ENCODE assay signal across 13 mouse cellular contexts in genomic region chr17:26544319-26544963, GRCm38 (mm10). TPM values are rescaled to one million over a fixed set of nuclear protein-coding genes. Genes with fewer than 3 reads are reported as not detected.
DNase-seq lines count a peak whose midpoint lies in the region; ATAC-seq and TF ChIP-seq lines count a peak whose summit lies in the region.
"Had no signal": no experiment of that assay in that cellular context is flagged by ENCODE, and none has a peak within 500 bp of the region (broad histone marks: within the 10 kb centered on the region; RNA-seq: fewer than 3 reads in every experiment).

No protein-coding gene starts in this region.

- TF ChIP-seq POLR2A in lung, adult 2 months (IDR thresholded peaks at IDR 0.05; ENCODE audit: borderline replicate concordance, extremely low read depth, low read depth, low read length): no peak

- H3K9ac ChIP-seq in heart, embryonic 11.5 days (ENCODE audit: low read depth, low read length): 0 out of 2 replicates have a peak overlapping the region, but pooled peaks have one; percentile 24
- no peak overlapping the region for H3K9ac ChIP-seq in lung, embryonic 15.5 days
- H3K9ac ChIP-seq in hindbrain, postnatal 0 days (replicated peaks; ENCODE audit: low read length): no peak overlapping the region
- H3K9ac ChIP-seq: midbrain, embryonic 15.5 days; neural tube, embryonic 12.5 days had no signal

- no peak overlapping the region for H3K4me2 ChIP-seq in heart, embryonic 11.5 days
- no peak overlapping the region for H3K4me2 ChIP-seq in lung, embryonic 15.5 days
- H3K4me2 ChIP-seq in hindbrain, postnatal 0 days (ENCODE audit: low read depth, low read length): no peak overlapping the region
- H3K4me2 ChIP-seq: midbrain, embryonic 15.5 days; neural tube, embryonic 12.5 days had no signal

- H3K9me3 ChIP-seq in heart, embryonic 11.5 days (replicated peaks; ENCODE audit: control insufficient read depth, low read length): no peaks in the 10 kb centered on the region
- no peaks in the 10 kb centered on the region for H3K9me3 ChIP-seq in lung, embryonic 15.5 days
- no peaks in the 10 kb centered on the region for H3K9me3 ChIP-seq in hindbrain, postnatal 0 days (ENCODE audit: low read length)
- H3K9me3 ChIP-seq: hindbrain, embryonic 10.5 days; midbrain, embryonic 15.5 days; neural tube, embryonic 12.5 days had no signal

- ATAC-seq in heart, embryonic 11.5 days (replicated peaks; ENCODE audit: insufficient number of reproducible peaks, low FRiP score, low TSS enrichment): no peak
- ATAC-seq in lung, embryonic 15.5 days (ENCODE audit: borderline replicate concordance, extremely low read depth, low FRiP score, low TSS enrichment): no peak
- ATAC-seq in megakaryocyte progenitor cell, adult 5-6 weeks (replicated peaks; ENCODE audit: poor library complexity): peak; percentile 80
- ATAC-seq in hindbrain, postnatal 0 days: no peak
- ATAC-seq: midbrain, embryonic 15.5 days had no signal

- DNase-seq in heart, postnatal 25 days (ENCODE audit: low spot score): no peak
- no peak for DNase-seq in lung, adult 2 months
- peak; percentile 42 for DNase-seq in NIH3T3 (ENCODE audit: low read depth)
- no peak for DNase-seq in c-Kit-positive CD71-positive TER-119-positive erythroid progenitor cells, embryonic 14.5 days (ENCODE audit: low spot score)
- no peak for DNase-seq in hindbrain, postnatal 0 days (ENCODE audit: low spot score)
- DNase-seq: cerebellum, adult 8-10 months; kidney, postnatal 14 days had no signal

- peaks cover 15% of the 10 kb centered on the region for H3K4me1 ChIP-seq in heart, embryonic 11.5 days (ENCODE audit: control insufficient read depth, insufficient read depth, low read length)
- H3K4me1 ChIP-seq in lung, embryonic 15.5 days: peaks cover 27% of the 10 kb centered on the region
- peaks cover 7% of the 10 kb centered on the region for H3K4me1 ChIP-seq in lung, adult 2 months (ENCODE audit: control insufficient read depth, insufficient read depth, low read length)
- H3K4me1 ChIP-seq in hindbrain, postnatal 0 days (ENCODE audit: insufficient read depth, low read length): no peaks in the 10 kb centered on the region; the same call in 1 of the 2 replicates
- H3K4me1 ChIP-seq: midbrain, embryonic 15.5 days had no signal

- intact Hi-C loops in heart, postnatal 25 days (cut with DNase I): no loop called here

- no peak overlapping the region for H3K4me3 ChIP-seq in heart, embryonic 11.5 days (ENCODE audit: low read depth, low read length)
- H3K4me3 ChIP-seq in lung, embryonic 15.5 days: no peak overlapping the region
- no peak overlapping the region for H3K4me3 ChIP-seq in lung, adult 2 months (replicated peaks; ENCODE audit: extremely low read depth, low read depth, low read length)
- H3K4me3 ChIP-seq in hindbrain, postnatal 0 days (ENCODE audit: low read length): no peak overlapping the region
- H3K4me3 ChIP-seq: hindbrain, embryonic 10.5 days; midbrain, embryonic 15.5 days; neural tube, embryonic 12.5 days had no signal

- H3K27ac ChIP-seq in heart, embryonic 11.5 days (ENCODE audit: low read depth, low read length): no peak overlapping the region
- H3K27ac ChIP-seq in lung, embryonic 15.5 days: peak overlapping the region; percentile 53
- H3K27ac ChIP-seq in hindbrain, postnatal 0 days: no peak overlapping the region
- H3K27ac ChIP-seq: hindbrain, embryonic 10.5 days; midbrain, embryonic 15.5 days; neural tube, embryonic 12.5 days had no signal

- H3K27me3 ChIP-seq in heart, embryonic 11.5 days (ENCODE audit: control insufficient read depth, insufficient read depth, low read length): no peaks in the 10 kb centered on the region
- H3K27me3 ChIP-seq in lung, embryonic 15.5 days: no peaks in the 10 kb centered on the region
- H3K27me3 ChIP-seq in hindbrain, postnatal 0 days (ENCODE audit: insufficient read depth, low read length): no peaks in the 10 kb centered on the region
- H3K27me3 ChIP-seq: midbrain, embryonic 15.5 days had no signal

- 60% methylated on average over 8 of the region's 8 CpGs for WGBS in heart, embryonic 11.5 days (ENCODE audit: insufficient replicate concordance)
- WGBS in lung, embryonic 15.5 days: 48% methylated on average over 8 of the region's 8 CpGs
- 36% methylated on average over 8 of the region's 8 CpGs for WGBS in lung, adult 2 months
- 78% methylated on average over 8 of the region's 8 CpGs for WGBS in hindbrain, postnatal 0 days

- no peak for TF ChIP-seq CTCF in lung, adult 2 months (IDR thresholded peaks at IDR 0.05; ENCODE audit: insufficient read depth, low read length)
- TF ChIP-seq CTCF in hindbrain, postnatal 0 days (IDR thresholded peaks at IDR 0.05; ENCODE audit: low read depth): no peak

- no peaks in the 10 kb centered on the region for H3K36me3 ChIP-seq in heart, embryonic 11.5 days (ENCODE audit: control insufficient read depth, insufficient read depth, low read length)
- no peaks in the 10 kb centered on the region for H3K36me3 ChIP-seq in lung, embryonic 15.5 days
- no peaks in the 10 kb centered on the region for H3K36me3 ChIP-seq in hindbrain, postnatal 0 days (ENCODE audit: insufficient read depth, low read length)
- H3K36me3 ChIP-seq: hindbrain, embryonic 10.5 days; midbrain, embryonic 15.5 days; neural tube, embryonic 12.5 days had no signal

RNA-seq across cellular contexts. Expression of gene Ergic1, which starts 16.8 kb away (rescaled TPM):
- polyA plus RNA-seq in heart, embryonic 11.5 days (2014; fragmentation: Nextera tagmentation; extraction: Ambion mirVana): 147 TPM in 2 replicates
- total RNA-seq in heart, postnatal 25 days (2021): 10 to 100 TPM; 54.2 to 58.4 TPM
- 97.3 and 102 TPM in 2 replicates for polyA plus RNA-seq in lung, embryonic 15.5 days (2015; fragmentation: Nextera tagmentation; extraction: Ambion mirVana)
- 86.3 and 93.3 TPM in 2 replicates for polyA plus RNA-seq in lung, adult 2 months (2012; rRNA removed)
- 99.7 and 123 TPM in 2 replicates for total RNA-seq in megakaryocyte progenitor cell, adult 5-6 weeks (2015)
- 42.2 and 48.3 TPM in 2 replicates for total RNA-seq in megakaryocyte progenitor cell, adult 5-6 weeks (2017)
- total RNA-seq in hindbrain, postnatal 0 days (2014; rRNA removed): 235 and 250 TPM in 2 replicates
- polyA plus RNA-seq in hindbrain, postnatal 0 days (2015; fragmentation: Nextera tagmentation; extraction: Ambion mirVana): 81.2 and 93.5 TPM in 2 replicates

RNA-seq across cellular contexts. Expression of gene Dusp1, which starts 17.5 kb away (rescaled TPM):
- 30.0 and 33.9 TPM in 2 replicates for polyA plus RNA-seq in heart, embryonic 11.5 days (2014; fragmentation: Nextera tagmentation; extraction: Ambion mirVana)
- total RNA-seq in heart, postnatal 25 days (2021): 10 to 100 TPM; 44.8 to 66.4 TPM
- 23.1 and 25.9 TPM in 2 replicates for polyA plus RNA-seq in lung, embryonic 15.5 days (2015; fragmentation: Nextera tagmentation; extraction: Ambion mirVana)
- polyA plus RNA-seq in lung, adult 2 months (2012; rRNA removed): 233 and 359 TPM in 2 replicates
- total RNA-seq in megakaryocyte progenitor cell, adult 5-6 weeks (2015): 89.7 and 162 TPM in 2 replicates
- total RNA-seq in megakaryocyte progenitor cell, adult 5-6 weeks (2017): 16.1 and 29.6 TPM in 2 replicates
- 50.5 and 51.4 TPM in 2 replicates for total RNA-seq in hindbrain, postnatal 0 days (2014; rRNA removed)
- polyA plus RNA-seq in hindbrain, postnatal 0 days (2015; fragmentation: Nextera tagmentation; extraction: Ambion mirVana): 25.3 and 27.0 TPM in 2 replicates
